9 mouse cellular contexts compared by ENCODE assay signal in genomic region chr14:103649302-103649701, GRCm38 (mm10). TPM values are rescaled to one million over a fixed set of nuclear protein-coding genes. Genes with fewer than 3 reads are reported as not detected.
DNase-seq lines count a peak whose midpoint lies in the region; ATAC-seq and TF ChIP-seq lines count a peak whose summit lies in the region.
"Had no signal": no experiment of that assay in that cellular context is flagged by ENCODE, and none has a peak within 500 bp of the region (broad histone marks: within the 10 kb centered on the region; RNA-seq: fewer than 3 reads in every experiment).

No protein-coding gene starts in this region.

- no peaks in the 10 kb centered on the region for H3K4me1 ChIP-seq in kidney, adult 2 months (ENCODE audit: control insufficient read depth, insufficient read depth, low read length)
- peaks cover 3 to 28% of the 10 kb centered on the region in 2 experiments; a peak in 3 of 4 replicates for H3K4me1 ChIP-seq in CH12.LX (ENCODE audit: control insufficient read depth in 1 of 2, insufficient read depth in 2 of 2)
- H3K4me1 ChIP-seq in forebrain, embryonic 13.5 days, result peaks cover 57% of the 10 kb centered on the region
- H3K4me1 ChIP-seq in limb, embryonic 14.5 days (ENCODE audit: control insufficient read depth, insufficient read depth, low read length), result peaks cover 3% of the 10 kb centered on the region; the same call in 1 of the 2 replicates

- dilution Hi-C loops in CH12.LX (cut with MboI; ENCODE audit: extremely low pct_ligation_motif_present, extremely low pct_unique_long_range_greater_than_20kb, low sequenced_read_pairs), result no loop called here

- TF ChIP-seq RAD21 in CH12.LX (IDR thresholded peaks at IDR 0.05; ENCODE audit: low read depth, low read length), result no peak

- no peak overlapping the region for H3K9ac ChIP-seq in CH12.LX (ENCODE audit: insufficient read depth, low read depth)
- H3K9ac ChIP-seq in forebrain, embryonic 13.5 days, result peak overlapping the region; percentile 99; the same call in 1 of the 2 replicates
- H3K9ac ChIP-seq in limb, embryonic 14.5 days (ENCODE audit: low read depth, low read length, severe bottlenecking), result no peak overlapping the region

- peak overlapping the region; percentile 60; the same call in 1 of the 2 replicates for H3K4me2 ChIP-seq in CH12.LX (ENCODE audit: insufficient read depth, low read depth, poor library complexity, severe bottlenecking)
- H3K4me2 ChIP-seq in forebrain, embryonic 13.5 days, result peak overlapping the region; percentile 77
- H3K4me2 ChIP-seq in limb, embryonic 14.5 days (replicated peaks; ENCODE audit: low read depth, low read length, severe bottlenecking), result peak overlapping the region; percentile 98

- no peak for ATAC-seq in forebrain, embryonic 13.5 days
- ATAC-seq in limb, embryonic 14.5 days (ENCODE audit: low FRiP score, low read depth), result no peak
- ATAC-seq in megakaryocyte progenitor cell, adult 5-6 weeks (replicated peaks; ENCODE audit: poor library complexity), result no peak
- ATAC-seq in megakaryocyte-erythroid progenitor cell, adult 5-6 weeks (replicated peaks; ENCODE audit: low FRiP score, low TSS enrichment, poor library complexity, severe bottlenecking), result no peak

- H3K36me3 ChIP-seq in kidney, adult 2 months (ENCODE audit: control insufficient read depth, insufficient read depth, low read length), result no peaks in the 10 kb centered on the region
- no peaks in the 10 kb centered on the region for H3K36me3 ChIP-seq in CH12.LX (replicated peaks in 1 of 2; ENCODE audit: control insufficient read depth in 1 of 2, insufficient read depth in 1 of 2, low read length in 1 of 2)
- no peaks in the 10 kb centered on the region for H3K36me3 ChIP-seq in forebrain, embryonic 13.5 days (ENCODE audit: poor library complexity, severe bottlenecking)
- H3K36me3 ChIP-seq in limb, embryonic 14.5 days (ENCODE audit: control insufficient read depth, insufficient read depth, low read length), result no peaks in the 10 kb centered on the region

- in situ Hi-C loops in CH12.LX (cut with MboI; ENCODE audit: low pct_ligation_motif_present, low pct_unique_long_range_greater_than_20kb, low sequenced_read_pairs), result no loop called here

- 22% methylated on average over 4 of the region's 4 CpGs for WGBS in kidney, adult 2 months
- 30% methylated on average over 4 of the region's 4 CpGs for WGBS in forebrain, embryonic 13.5 days
- 50% methylated on average over 4 of the region's 4 CpGs for whole genome bisulfite sequencing in limb, embryonic 14.5 days

- peaks cover 22% of the 10 kb centered on the region for H3K79me2 ChIP-seq in CH12.LX (replicated peaks; ENCODE audit: control insufficient read depth, extremely low read depth, insufficient read depth, poor library complexity, severe bottlenecking)

- no peak for DNase-seq in kidney, adult 2 months
- no peak for DNase-seq in kidney, postnatal 36 days
- DNase-seq in CH12.LX (ENCODE audit: extremely low read depth), result no peak
- DNase-seq in limb, embryonic 14.5 days (ENCODE audit: low spot score), result no peak
- no peak for DNase-seq in right cerebral cortex, postnatal 4 days

- no peaks in the 10 kb centered on the region for H3K9me3 ChIP-seq in CH12.LX (replicated peaks; ENCODE audit: low read length)
- H3K9me3 ChIP-seq in forebrain, embryonic 13.5 days (replicated peaks), result no peaks in the 10 kb centered on the region
- no peaks in the 10 kb centered on the region for H3K9me3 ChIP-seq in limb, embryonic 14.5 days (ENCODE audit: control insufficient read depth, low read length)

- TF ChIP-seq POLR2A in kidney, adult 2 months (IDR thresholded peaks at IDR 0.05; ENCODE audit: low read depth, low read length), result no peak
- TF ChIP-seq POLR2A in CH12.LX (IDR thresholded peaks at IDR 0.05; ENCODE audit: low read depth, low read length), result no peak
- no peak for TF ChIP-seq POLR2A in limb, embryonic 14.5 days (IDR thresholded peaks at IDR 0.05; ENCODE audit: borderline replicate concordance, extremely low read depth, insufficient read depth, insufficient read length)

- no peak for TF ChIP-seq EP300 in CH12.LX (IDR thresholded peaks at IDR 0.05; ENCODE audit: low read length)

- H3K27ac ChIP-seq in kidney, adult 2 months (ENCODE audit: insufficient read depth, low read depth, low read length), result no peak overlapping the region
- H3K27ac ChIP-seq in CH12.LX (ENCODE audit: insufficient read depth, low read depth), result no peak overlapping the region
- H3K27ac ChIP-seq in forebrain, embryonic 13.5 days, result peak overlapping the region; percentile 99
- H3K27ac ChIP-seq in limb, embryonic 14.5 days (replicated peaks; ENCODE audit: low read depth, low read length), result no peak overlapping the region
- H3K27ac ChIP-seq: macrophage had no signal

- H3K4me3 ChIP-seq in kidney, adult 2 months (ENCODE audit: insufficient read depth, low read depth, low read length), result 0 out of 2 replicates have a peak overlapping the region, but pooled peaks have one; percentile 58
- no peak overlapping the region for H3K4me3 ChIP-seq in CH12.LX (replicated peaks in 1 of 3; ENCODE audit: low read depth in 2 of 3, low read length in 2 of 3, poor library complexity in 1 of 3)
- peak overlapping the region; percentile 99 for H3K4me3 ChIP-seq in forebrain, embryonic 13.5 days
- H3K4me3 ChIP-seq in limb, embryonic 14.5 days (replicated peaks; ENCODE audit: low read length), result peak overlapping the region; percentile 70; the same call in 1 of the 2 replicates

- no peaks in the 10 kb centered on the region for H3K27me3 ChIP-seq in kidney, adult 2 months (replicated peaks; ENCODE audit: control insufficient read depth, insufficient read depth, low read length)
- H3K27me3 ChIP-seq in CH12.LX (replicated peaks), result peaks cover 1% of the 10 kb centered on the region
- no peaks in the 10 kb centered on the region for H3K27me3 ChIP-seq in forebrain, embryonic 13.5 days
- H3K27me3 ChIP-seq in limb, embryonic 14.5 days (ENCODE audit: control insufficient read depth, insufficient read depth, low read length), result peaks cover 10% of the 10 kb centered on the region; the same call in 1 of the 2 replicates

- TF ChIP-seq CTCF in kidney, adult 2 months (conservative IDR thresholded peaks at IDR 0.05; ENCODE audit: insufficient read depth, insufficient read length, low read depth, low read length), result no peak
- TF ChIP-seq CTCF in CH12.LX (conservative IDR thresholded peaks at IDR 0.05 in 1 of 2, IDR thresholded peaks at IDR 0.05 in 1 of 2; ENCODE audit: low read depth in 2 of 2, low read length in 2 of 2), result no peak

TF ChIP-seq in CH12.LX, 34 proteins besides CTCF, POLR2A, EP300 and RAD21:
- peak; percentile 9; the same call in 1 of the 2 replicates for TF ChIP-seq MAZ (IDR thresholded peaks at IDR 0.05; ENCODE audit: low read depth, low read length)
- 0 out of 2 replicates have a peak, but pooled peaks have one; percentile 16 for TF ChIP-seq MXI1 (IDR thresholded peaks at IDR 0.05; ENCODE audit: low read depth, low read length)
- 0 out of 2 replicates have a peak, but pooled peaks have one; percentile 8 for TF ChIP-seq RCOR1 (conservative IDR thresholded peaks at IDR 0.05; ENCODE audit: low read depth, low read length)
- no peak for TF ChIP-seq POLR2AphosphoS2 (IDR thresholded peaks at IDR 0.05; ENCODE audit: low read depth, low read length)
- TF ChIP-seq BHLHE40 (IDR thresholded peaks at IDR 0.05; ENCODE audit: low read depth, low read length), result no peak
- TF ChIP-seq TCF12 (IDR thresholded peaks at IDR 0.05; ENCODE audit: low read depth, low read length), result no peak

RNA-seq across cellular contexts. Expression of gene Slain1, which starts 0.7 kb away (rescaled TPM):
- polyA plus RNA-seq in kidney, adult 2 months (2012; rRNA removed), result 3.8 and 4.1 TPM in 2 replicates
- total RNA-seq in CH12.LX (2012; rRNA removed) (13.1 and 15.0 TPM in 2 replicates), CH12.LX (2014; rRNA removed) (14.8 and 15.9 TPM in 2 replicates)
- 8.2 and 13.6 TPM in 2 replicates for polyA plus RNA-seq in CH12.LX (2012; ENCODE audit: insufficient read length, low read depth)
- polyA plus RNA-seq in forebrain, embryonic 13.5 days (2015; fragmentation: Nextera tagmentation; extraction: Ambion mirVana), result 11.4 and 14.0 TPM in 2 replicates
- 4.4 and 4.6 TPM in 2 replicates for polyA plus RNA-seq in limb, embryonic 14.5 days (2012; rRNA removed)
- 1.8 and 2.0 TPM in 2 replicates for polyA plus RNA-seq in limb, embryonic 14.5 days (2014; fragmentation: Nextera tagmentation; extraction: Ambion mirVana)
- 9.7 and 10.0 TPM in 2 replicates for total RNA-seq in megakaryocyte progenitor cell, adult 5-6 weeks (2015)
- 6.6 and 7.2 TPM in 2 replicates for total RNA-seq in megakaryocyte progenitor cell, adult 5-6 weeks (2017)
- 2.5 and 2.9 TPM in 2 replicates for total RNA-seq in megakaryocyte-erythroid progenitor cell, adult 5-6 weeks (2014; fragmentation: Nextera tagmentation)
- total RNA-seq in megakaryocyte-erythroid progenitor cell, adult 5-6 weeks (2017), result 2.2 and 7.1 TPM in 2 replicates

Comparison
In these comparisons a context has a peak if more than half of its experiments do, and no peak if none do; other contexts are left out.
1. H3K4me3 ChIP-seq: peak in kidney, adult 2 months (single experiment), forebrain, embryonic 13.5 days (single experiment) and limb, embryonic 14.5 days (single experiment); none in CH12.LX (0 of 3).
2. Peak in every context shown above with its lines, with median percentiles within 50 percentile points of each other: H3K4me2 ChIP-seq.